Mouse (Mus musculus): ENCODE measurements around the gene Olfml3.

Gene Olfml3

DNA sequence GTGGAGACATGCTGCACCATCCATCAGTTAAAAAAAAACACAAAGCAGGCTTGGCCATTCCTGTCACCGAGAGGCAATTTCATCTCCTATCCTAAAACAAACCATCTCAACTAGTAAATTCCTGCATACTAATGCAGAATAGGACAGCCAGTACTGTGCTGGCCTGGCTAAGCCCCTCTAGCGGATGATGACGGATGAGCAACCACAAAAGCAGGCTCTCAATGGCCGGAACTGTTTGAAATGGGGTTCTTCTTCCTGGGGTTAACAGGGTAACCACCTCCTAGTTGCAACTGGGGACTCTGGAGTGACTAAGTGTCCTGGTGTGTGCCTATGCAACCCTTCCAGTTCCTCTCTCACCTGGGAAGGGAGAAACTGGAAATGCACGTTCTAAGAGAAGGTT lies 2.5 kb upstream of the Olfml3 start:
- DNase-seq (ENCODE audit: low spot score in 2 of 2) = no peak

DNA sequence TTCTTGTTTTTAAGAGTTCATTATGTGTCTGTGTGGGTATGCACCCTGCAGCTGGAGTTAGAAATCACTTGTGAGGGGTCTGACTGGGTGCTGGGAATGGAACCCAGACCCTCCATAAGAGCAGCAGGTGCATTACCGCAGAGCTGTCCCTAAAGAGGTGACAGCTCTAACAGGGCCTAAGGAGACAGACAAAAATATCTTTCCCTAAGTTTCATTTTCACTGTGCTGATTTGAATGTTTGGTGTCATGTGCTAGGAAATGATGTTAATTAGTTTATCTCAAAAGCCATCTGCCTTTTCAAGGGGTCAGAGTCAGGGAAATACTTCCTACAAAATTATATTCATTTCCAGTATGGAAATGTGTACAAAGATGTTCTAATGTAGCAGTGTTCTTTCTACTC lies 1.5 kb upstream of the Olfml3 start, which contains the start of gene Gm10964:
Gm10964 (plus strand) TSS at position 38 of the 400 bp plus-strand sequence.
- no peak for DNase-seq (ENCODE audit: low spot score in 2 of 2)

DNA sequence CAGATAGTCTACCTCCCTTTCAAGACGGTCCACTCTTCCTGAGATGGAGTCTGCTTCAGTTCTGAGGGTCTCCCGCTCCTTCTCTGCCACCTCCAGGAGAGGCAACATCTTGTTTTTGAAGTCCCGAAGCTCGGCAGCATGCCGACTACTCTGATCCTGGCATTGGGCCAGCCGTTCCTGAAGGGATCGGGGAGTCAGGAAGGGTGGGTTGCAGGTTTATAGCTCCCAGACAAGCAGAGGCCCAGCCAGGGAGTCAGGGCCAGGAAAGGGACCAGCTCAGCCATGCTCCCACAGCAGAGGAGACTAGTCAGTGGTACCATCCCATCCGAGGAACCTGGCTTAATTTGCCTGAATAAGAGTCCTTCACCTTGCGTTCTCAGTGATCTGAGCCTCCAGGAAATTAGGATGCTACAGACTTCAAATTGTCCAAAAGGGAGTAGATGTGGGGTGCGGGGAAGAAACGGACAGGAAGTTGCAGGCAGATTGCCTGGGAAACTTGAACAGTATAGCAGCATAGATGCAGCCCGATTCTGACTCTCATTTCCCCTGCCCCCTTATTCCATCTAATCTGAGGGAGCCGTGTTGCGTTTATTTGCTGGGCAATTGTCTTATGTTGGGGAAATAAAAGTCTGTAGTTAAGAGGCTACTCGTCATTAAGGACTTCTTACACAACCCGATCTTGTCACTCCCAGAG lies 593 bp downstream of the Olfml3 start:
- peak in 1 of 2 experiments; percentile 32 for DNase-seq (ENCODE audit: low spot score in 2 of 2)

DNA sequence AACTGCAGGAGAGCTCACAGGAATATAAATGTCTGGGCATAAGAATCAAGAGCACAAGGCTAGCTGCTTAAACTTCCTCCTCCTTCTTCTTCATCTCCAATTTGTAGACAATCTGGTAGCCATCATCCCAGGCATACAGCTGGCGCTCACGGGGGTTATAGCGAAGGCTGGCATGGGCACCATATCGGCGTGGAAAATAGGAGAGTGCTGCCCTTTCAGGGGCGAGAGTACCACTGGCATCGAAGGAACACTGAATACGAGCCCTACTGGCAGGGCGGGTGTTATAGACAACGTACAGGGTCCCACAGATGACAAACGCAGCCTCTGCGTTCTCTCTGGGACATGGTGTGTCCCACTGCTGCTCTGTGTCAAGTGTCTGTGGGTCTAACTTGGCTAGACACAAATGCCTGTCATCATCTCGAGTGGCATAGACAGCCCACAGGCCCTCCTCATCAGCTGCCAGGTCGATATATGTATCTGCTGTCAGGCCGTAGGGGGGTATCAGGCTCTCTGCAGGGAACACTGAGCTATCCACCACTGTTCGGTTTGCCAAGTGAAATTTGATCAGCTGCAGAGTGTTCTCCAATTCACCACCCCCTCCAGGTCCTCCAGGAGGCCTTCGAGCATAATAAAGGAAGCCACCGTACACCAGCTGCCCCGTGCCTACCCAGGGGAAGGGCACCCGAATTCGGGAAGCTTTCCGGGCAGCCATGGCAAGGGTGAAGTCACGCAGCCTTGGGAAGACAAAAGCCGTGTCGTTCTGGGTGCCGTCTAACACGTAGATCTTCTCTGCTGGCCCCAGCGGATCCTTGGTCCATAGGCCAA lies 1.8 kb downstream of the Olfml3 start:
- no peak for DNase-seq (ENCODE audit: low spot score in 2 of 2)

DNA sequence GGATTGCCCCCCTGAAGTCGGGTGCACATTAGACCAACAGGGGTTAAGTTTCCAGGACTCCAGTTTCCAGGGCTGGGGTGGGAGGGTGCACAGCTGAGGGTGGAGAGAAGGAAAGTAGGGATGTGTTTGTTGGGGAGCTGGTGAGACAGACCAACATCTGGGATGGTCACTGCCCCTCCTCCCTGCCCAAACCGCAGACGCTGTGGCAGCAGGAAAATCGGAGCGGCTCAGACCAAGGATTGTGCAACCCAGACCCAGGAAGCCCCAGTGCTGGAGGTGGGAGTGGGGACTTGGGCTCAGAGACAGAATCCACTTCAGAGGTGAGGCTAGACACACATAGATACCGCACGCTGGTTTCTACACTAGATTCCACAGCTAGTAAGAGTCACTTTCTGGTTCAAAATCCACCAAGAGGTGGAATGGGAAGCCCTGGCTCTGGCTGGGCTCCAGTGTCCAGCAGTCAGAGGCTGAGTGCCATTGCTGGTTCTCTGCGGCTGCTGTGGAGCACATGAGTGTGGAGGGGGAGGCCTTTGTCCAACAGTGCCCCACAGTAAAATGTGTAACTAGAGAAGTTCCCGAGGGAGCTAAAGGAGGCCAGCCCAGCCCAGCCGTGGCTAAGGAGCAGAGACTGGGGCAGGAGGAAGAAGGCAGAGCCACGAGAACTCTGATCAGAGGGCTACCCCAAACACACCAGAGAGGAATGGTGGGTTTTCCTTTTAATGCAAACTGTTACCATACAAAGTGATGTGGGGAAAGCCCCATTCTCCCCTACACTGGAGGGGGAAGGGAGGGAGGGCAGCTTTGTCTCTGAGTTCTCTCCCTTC lies 2.9 kb downstream of the Olfml3 start:
- DNase-seq (ENCODE audit: low spot score in 2 of 2) = no peak

DNA sequence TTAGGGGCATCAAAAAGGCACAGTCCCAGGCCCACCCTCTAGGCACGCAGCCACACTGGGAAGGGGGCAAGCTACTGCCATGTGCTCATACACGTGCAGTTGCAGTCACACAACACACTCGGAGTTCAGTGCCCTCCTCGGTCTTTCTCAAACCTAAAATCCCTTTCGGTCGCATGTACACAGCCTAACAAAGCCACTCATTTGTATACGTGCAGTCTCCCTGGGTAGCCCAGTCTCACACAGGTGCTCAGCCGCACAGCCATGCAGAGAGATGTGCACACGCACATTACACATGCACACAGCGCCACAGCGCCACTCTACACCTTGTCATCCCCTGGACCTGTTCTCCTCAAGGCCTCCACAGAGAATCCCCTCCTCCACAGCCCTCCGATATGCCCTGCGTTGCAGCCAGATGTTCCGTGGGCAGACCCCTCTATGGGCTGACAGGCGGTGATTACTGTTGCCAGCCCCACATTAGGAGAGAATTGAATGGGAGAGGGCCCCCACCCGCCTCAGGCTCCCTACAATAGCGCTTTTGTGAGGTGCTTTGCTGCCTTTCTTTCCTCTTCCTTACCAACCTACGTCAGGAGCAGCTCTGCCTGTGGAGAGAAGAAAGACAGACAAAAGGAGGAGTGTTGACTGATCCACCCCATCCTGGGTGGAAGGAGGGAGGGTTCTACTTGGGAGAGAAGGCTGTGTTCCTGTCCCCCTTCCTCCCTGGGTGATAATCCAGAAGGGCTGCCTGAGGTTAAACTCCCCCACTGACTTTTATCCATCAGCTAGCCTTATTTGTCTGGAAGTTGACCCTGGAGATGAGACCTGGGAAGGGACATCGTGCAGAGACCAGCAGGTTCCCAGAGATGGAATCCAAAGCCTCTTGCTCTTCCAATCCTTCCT lies 3.8 kb downstream of the Olfml3 start:
- peak; percentile 45 to 72 for DNase-seq (ENCODE audit: low spot score in 2 of 2)

DNA sequence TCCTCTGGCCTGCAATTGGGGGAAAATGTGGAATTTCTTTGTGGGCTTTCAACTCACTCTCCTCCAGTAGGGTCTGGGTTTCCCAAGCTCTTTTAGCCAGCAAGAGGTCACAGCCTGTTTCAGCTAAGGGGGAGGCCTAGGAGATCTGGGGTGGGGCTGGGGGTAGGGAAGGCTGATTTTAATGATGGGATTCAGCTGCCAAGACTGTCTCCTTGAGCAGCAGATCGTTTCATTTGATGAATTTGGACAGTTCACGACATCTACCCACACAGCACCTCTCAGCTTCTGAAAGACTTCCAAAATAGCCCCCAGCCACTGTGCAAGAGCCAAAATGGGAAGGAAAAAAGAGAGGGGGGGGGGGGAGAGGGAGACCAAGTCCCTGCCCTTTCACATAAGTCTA lies 4.6 kb downstream of the Olfml3 start:
- no peak for DNase-seq (ENCODE audit: low spot score in 2 of 2)

DNA sequence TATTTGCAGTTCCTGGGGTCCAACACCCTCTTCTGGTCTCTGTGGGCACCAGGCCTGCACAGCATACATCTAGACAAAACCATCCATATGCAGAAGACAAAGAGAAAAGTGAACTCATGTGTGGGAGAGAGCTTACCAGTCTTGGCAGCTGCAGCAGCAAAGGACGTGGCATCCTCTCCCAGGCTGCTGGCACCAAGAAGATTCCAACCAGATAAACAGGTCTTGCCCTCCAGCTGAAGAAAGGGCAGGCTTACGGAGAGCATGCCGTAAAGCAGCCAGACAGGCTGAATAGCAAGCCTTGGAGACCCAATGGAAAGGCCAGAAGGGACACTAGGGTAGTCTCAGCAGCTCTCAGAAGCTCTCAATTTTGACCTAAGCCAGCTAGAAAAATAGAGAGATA lies 5.7 kb downstream of the Olfml3 start:
- no peak for DNase-seq (ENCODE audit: low spot score in 2 of 2)

DNA sequence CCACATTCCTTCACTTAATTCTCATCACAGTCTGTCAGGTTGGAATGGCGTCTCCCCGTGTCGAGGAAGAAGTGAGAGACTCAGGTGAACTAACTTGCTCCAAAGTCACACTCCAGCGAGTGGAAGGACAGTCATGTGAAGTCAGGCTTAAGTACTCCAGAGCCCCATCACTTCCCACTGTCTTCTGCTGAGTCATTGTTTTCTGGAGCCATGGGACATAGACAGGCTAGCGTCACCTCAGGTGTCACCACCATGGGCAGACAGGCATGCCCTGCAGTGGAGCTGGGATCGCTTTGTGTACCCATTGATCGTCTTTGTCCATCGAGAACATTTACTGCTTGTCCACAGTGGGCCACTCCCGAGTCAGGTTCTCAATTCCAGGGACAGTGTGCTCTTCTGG lies 8.0 kb downstream of the Olfml3 start:
- no peak for DNase-seq (ENCODE audit: low spot score in 2 of 2)

DNA sequence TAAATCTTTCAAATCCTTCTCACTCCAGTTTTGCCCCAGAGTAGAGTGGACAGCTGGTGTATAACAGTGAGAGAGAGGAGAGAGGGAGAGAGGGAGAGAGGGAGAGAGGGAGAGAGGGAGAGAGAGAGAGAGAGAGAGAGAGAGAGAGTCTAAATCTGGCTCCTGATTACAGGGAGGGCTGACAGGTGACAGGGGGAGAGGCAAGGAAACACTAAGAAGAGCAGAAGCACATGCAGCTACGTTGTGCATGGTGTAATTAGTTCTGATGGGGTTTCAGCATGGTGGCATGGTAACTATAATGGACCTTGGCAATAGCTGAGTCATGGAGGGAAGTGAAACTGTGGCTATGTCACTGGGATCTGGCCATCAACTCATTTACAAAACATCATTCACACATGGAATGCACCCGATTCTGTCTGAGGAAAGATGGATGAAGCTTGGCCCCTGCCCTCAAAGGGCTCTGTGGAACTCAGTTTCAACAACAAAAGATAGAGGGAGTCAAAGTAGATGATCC lies 9.9 kb downstream of the Olfml3 start:
- DNase-seq (ENCODE audit: low spot score in 2 of 2) = no peak

DNA sequence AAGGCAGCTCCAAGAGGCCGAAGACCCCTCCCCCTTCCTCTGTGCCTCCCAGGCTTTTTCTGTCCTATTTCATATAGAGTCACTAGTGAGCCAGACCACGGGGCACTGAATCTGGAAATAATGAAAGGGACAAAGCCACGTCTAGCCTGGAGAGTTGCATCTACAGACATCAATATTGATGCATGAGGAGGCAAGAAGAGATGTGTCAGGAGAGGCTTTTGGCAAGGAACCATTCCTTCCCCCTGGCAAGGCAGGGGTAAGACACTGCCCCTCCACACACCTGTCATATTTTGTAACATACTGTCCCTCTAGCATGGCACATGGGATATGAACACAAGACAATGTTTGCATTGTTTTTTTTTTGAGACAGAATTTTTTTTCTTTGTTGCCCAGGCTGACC lies 11.2 kb downstream of the Olfml3 start:
- DNase-seq (ENCODE audit: low spot score in 2 of 2) = no peak

DNA sequence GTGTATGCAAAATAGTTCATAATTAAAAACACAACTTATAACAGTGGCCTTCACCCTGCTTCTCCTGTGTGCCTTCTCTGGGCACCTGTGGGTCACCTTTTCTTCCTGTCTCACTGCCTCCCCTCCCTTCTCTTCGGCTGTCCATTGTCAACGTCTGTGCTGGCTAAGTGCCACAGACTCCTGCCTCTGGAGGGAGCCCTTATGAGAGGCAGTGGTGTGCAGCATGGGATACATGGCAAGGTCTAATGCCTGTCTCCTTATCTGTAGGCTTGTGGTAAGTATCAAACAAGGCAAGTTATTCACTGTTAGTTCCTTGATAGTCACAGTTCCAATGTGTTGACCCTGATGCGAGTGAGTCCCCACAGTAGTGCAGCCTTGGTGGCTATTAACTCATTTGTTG lies 13.7 kb downstream of the Olfml3 start:
- DNase-seq (ENCODE audit: low spot score in 2 of 2) = no peak

DNA sequence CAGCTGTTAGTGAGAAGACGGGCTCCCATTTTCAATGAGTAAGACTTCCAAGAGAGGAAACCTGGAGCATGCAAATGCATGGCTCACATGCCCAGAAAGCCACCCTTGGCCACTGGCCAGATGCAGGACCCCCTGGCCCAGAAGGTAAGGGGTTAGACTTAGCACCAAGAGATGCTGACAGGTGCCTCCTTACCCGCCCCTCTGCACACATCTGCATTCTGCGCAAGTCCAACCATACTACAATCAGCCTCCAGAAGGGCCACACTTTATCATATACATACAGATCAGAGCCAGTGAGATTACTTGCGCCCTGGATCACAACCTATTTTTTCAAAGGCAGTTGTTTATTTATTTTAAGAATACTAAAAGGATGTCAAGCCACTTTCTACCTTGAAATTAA lies 19.1 kb downstream of the Olfml3 start:
- no peak for DNase-seq (ENCODE audit: low spot score in 2 of 2)

DNA sequence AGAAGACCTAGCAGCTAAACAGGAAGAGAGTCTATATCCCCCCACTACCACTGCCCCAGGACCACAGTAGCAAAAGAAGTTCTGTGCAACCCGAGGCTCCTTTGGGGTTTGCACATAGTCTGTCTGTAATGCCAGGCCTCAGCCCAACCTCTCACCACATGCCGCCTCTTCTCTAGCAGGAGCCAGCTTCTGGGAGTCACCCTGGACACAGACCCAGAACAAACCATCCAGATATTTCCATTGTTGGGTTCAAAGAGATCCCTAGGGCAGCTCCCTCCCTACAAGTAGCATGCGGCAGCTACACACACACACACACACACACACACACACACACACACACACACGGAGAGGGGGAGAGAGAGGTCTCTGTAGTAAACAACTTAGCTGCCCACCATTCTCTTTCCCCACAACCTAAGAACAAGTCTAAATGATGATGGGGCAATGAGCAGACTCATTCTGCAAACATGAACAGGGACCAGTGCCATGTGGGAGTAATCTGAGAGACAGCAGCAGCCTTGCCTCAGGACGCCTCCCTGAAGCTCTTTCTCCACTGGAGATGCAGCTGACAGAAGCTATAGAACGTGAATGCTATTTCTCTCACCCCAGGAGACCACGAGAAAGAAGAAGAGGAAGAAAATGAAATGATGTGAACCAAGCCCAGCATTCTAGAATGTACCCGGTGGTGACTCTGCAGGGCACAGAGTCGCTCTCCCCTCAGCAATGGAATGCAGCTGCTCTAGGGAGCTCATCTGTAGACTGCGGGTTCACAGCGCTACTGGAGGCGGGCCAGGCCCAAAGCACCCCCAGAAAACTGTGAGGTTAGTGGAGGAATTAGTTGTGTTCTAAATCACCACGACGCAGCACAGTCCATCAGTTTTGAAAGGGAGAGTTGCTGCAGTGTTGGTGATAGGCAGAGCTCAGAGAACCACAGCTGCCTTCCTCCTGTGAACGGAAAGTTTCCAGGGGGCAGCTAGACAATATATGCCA lies 20.7 kb downstream of the Olfml3 start:
- DNase-seq (ENCODE audit: low spot score in 2 of 2) = no peak

DNA sequence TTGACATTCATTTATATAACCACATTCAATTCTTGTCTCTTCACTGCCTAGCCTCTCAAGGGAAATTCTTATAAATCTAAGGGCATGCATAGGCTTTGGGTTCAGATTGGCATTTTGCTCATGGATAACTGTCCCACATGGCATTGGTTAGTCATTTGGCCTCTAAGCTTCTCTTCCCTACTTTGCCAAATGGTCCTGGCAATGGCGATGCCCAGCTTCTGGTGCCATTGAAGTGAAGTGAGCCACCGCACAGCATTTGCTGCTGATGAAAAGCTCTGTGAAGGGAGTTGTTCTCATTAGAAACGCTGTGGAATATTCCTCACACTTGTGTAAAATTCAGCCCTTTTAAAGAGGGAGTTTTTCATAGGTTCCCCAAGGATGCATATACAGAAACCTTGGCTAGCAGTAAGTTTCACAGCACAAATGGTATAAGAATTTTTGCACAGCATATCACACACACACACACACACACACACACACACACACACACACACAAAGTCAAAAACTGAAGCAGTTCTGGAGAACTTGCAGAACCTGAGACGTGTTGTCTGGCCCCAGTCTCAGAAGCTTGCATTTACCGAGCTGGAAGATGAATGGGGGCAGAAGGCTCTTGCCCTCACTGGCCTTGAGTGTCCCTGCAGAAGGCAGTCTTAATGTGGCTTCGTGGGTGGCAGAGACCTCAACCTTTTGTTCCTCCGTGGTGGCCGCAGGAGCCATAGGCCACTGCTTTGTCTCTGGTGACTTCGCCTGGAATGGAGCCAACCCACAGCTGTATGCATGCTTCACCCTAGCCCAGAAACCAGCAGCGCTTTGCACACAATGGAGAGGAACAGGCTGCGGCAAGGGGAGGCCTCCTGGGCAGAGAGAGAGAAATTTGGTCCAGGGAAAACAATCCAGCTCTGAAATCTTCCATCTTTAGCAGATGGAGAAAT lies 21.8 kb downstream of the Olfml3 start:
- DNase-seq (ENCODE audit: low spot score in 2 of 2) = no peak

DNA sequence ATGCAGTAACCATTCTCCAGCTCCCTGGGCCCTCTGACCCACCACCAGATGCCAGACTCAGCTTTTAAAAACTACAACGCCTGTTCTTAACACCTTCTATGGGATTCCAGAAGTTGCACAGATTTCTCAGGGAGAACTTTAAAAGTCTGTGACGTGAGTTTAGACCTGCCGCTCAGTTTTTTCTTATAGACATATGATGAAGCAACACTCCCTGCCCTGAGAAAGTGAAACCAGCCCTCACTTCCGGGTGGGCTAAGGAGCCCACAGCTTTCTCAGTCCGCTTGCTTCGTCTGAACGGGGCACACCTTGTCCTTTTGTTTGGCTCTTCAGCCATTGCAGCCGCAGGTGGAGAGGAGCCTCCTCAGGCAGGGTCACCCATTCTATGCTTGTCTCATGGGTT lies 22.9 kb downstream of the Olfml3 start:
- DNase-seq (ENCODE audit: low spot score in 2 of 2) = no peak

DNA sequence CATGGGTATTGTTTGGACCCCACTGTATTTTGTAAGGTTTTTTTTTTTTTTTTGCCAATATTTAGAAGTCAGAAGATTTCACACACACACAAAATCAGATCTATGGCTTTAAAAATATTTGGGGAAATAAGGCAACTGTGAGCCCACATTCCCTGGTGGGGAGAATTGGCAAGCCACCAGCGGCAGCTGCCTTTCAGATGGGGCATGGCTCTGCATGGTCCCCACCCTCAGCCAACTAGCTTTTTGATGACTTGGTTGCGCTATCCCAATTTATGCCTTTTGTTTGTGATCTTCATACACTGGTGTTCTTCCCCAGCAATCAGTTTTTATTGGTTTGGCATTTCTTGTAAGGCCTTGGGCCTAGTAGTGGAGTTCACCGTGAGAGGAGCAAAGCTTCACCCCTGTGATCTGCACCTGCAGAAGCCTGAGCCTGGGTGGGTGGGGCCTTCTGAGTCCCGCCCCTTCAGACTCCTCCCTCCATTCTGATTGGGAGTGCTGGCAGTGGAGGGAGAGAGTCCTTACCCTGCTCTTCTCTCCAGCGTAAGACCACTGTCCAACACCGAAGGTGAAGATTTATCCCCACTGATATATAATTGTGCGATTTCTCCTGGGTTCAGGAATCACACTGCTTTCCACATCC lies 23.4 kb downstream of the Olfml3 start:
- no peak for DNase-seq (ENCODE audit: low spot score in 2 of 2)

DNA sequence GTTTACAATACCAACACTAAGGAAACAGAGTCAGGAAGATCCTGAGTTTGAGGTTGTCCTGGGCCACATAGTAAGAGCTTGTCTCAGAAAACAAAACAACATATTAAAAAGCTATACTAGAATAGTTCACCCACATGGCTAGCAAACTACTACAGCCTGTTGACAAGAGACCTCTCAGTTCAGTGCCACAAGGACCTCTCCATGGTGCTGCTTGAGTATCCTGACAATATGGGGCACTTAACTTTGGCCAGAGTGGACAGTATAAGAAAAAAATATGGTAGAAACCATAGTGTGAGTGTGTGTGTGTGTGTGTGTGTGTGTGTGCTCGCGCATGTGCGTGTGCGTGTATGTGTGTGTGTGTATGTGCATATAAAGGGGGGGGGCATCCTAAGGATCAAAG lies 25.6 kb downstream of the Olfml3 start:
- no peak for DNase-seq (ENCODE audit: low spot score in 2 of 2)

Data from frontal cortex, postnatal 14 days (tissue).